Mouse (Mus musculus): ENCODE measurements at regions not wholly inside any gene's neighbourhood (a gene's known extent, or its start where the extent isn't known, plus 50 kb on each side); places are given as distances from the start of the nearest gene placed in this dataset.

GRCm38 (mm10) chr6:78551666-78552352, 83.1 kb upstream of the Reg3g start:
- no peak for TF ChIP-seq ZNF384 (IDR thresholded peaks at IDR 0.05; ENCODE audit: low read depth, low read length)
- TF ChIP-seq CHD2 (IDR thresholded peaks at IDR 0.05; ENCODE audit: low read depth, low read length), result no peak
- no peak for TF ChIP-seq HCFC1 (IDR thresholded peaks at IDR 0.05; ENCODE audit: borderline replicate concordance, insufficient read depth, low read length)
- TF ChIP-seq MAFK (IDR thresholded peaks at IDR 0.05; ENCODE audit: insufficient read depth, low read depth, low read length), result no peak
